Mouse (Mus musculus): ENCODE measurements around the gene Olfr124. TPM values are rescaled to one million over a fixed set of nuclear protein-coding genes. Genes with fewer than 3 reads are reported as not detected.

The Olfr124 gene
- polyA plus RNA-seq (2012; rRNA removed) (not detected in 2 replicates), polyA plus RNA-seq (2014; fragmentation: Nextera tagmentation; extraction: Ambion mirVana) (not detected in 2 replicates)

DNA sequence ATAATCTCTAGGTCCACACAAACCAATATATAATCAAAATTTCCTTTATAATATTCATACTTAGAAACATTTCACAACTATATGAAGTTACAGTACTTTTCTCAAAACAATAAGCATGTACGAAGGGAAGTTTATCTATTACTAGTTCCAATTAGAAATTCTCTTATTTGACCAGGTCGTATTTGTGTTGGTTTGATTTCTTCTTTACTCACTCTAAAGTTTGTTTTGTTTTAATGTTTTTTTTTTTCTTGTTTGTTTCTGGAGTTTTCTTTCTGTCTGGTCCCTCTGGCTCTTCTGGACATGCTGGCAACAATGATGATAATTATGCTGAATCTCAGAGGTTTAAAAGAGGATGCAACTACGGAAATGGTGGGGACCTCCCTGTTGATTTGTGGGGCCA is at the start of gene Olfr124:
Gene Olfr124 (plus strand): TSS at position 301 of the 400 bp plus-strand sequence.
- H3K4me3 ChIP-seq (ENCODE audit: insufficient read depth in 1 of 2, low read depth in 2 of 2, low read length in 2 of 2), result no peak within 1 kb of the TSS
- WGBS (ENCODE audit: insufficient replicate concordance), result 57% methylated on average over 3 of the region's 3 CpGs

DNA sequence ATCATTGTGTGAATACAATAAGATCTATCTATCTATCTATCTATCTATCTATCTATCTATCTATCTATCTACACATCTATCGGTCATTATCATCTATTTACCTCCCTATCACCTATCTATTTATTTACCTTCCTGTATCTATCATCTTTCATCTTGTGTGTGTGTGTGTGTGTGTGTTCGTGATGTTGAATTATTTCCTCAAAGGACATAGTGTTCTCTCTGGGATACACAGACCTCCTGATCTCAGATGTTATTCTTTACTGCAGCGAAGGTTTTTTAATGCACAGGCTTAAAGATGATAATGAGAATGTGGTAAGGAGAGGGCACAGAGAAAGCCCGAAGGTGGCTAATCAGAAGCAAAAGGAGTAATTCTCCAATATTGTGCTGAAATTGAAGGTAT is 31.4 kb upstream of the Olfr124 start, which contains the start of gene Olfr122:
Gene Olfr122 (plus strand): TSS at position 301 of the 400 bp plus-strand sequence.
- H3K36me3 ChIP-seq (replicated peaks; ENCODE audit: control insufficient read depth, insufficient read depth, low read depth), result no peaks in the 10 kb centered on the region

More for the DNA sequence above, at the start of gene Olfr124:
- Histone ChIP-seq H3K4me2 (ENCODE audit: low read depth) (no peak within 1 kb of the TSS), H3K36me3 (replicated peaks; ENCODE audit: control insufficient read depth, insufficient read depth, low read depth) (no peaks in the 10 kb centered on the region), H3K4me1 (replicated peaks; ENCODE audit: control insufficient read depth in 2 of 2, insufficient read depth in 2 of 2, low read length in 1 of 2) (no peaks in the 10 kb centered on the region), H3K9me3 (ENCODE audit: control insufficient read depth, low read length) (no peaks in the 10 kb centered on the region), H3K27me3 (ENCODE audit: control insufficient read depth, insufficient read depth, low read length) (no peaks in the 10 kb centered on the region), H3K9ac (replicated peaks) (no peak within 1 kb of the TSS), H3K27ac (no peak within 1 kb of the TSS)
- DNase-seq (ENCODE audit: low read depth in 3 of 3, low spot score in 3 of 3) (no peak), ATAC-seq (ENCODE audit: insufficient read depth) (no peak)
- TF ChIP-seq CTCF (IDR thresholded peaks at IDR 0.05; ENCODE audit: low read depth), result no peak
- no peak for TF ChIP-seq EP300 (IDR thresholded peaks at IDR 0.05; ENCODE audit: low read depth)

GRCm38 (mm10) chr17:37793229-37793628 is 6.5 kb upstream of the Olfr124 start, which contains the start of gene Olfr123:
Olfr123 (plus strand) TSS chr17:37793529.
- H3K27me3 ChIP-seq (ENCODE audit: control insufficient read depth, insufficient read depth, low read length), result no peaks in the 10 kb centered on the region
- WGBS (ENCODE audit: insufficient replicate concordance), result 62% methylated on average over 2 of the region's 2 CpGs
- no peak for ATAC-seq (ENCODE audit: insufficient read depth)
- no peak within 1 kb of the TSS for H3K4me3 ChIP-seq (ENCODE audit: insufficient read depth in 1 of 2, low read depth in 2 of 2, low read length in 2 of 2)
- H3K27ac ChIP-seq, result no peak within 1 kb of the TSS
- no peaks in the 10 kb centered on the region for H3K4me1 ChIP-seq (replicated peaks; ENCODE audit: control insufficient read depth in 2 of 2, insufficient read depth in 2 of 2, low read length in 1 of 2)
- TF ChIP-seq CTCF (IDR thresholded peaks at IDR 0.05; ENCODE audit: low read depth), result no peak
- no peak for TF ChIP-seq EP300 (IDR thresholded peaks at IDR 0.05; ENCODE audit: low read depth)
- H3K36me3 ChIP-seq (replicated peaks; ENCODE audit: control insufficient read depth, insufficient read depth, low read depth), result no peaks in the 10 kb centered on the region
- H3K9me3 ChIP-seq (ENCODE audit: control insufficient read depth, low read length), result no peaks in the 10 kb centered on the region
- no peak within 1 kb of the TSS for H3K4me2 ChIP-seq (ENCODE audit: low read depth)
- no peak within 1 kb of the TSS for H3K9ac ChIP-seq (replicated peaks)
- DNase-seq (ENCODE audit: low read depth in 3 of 3, low spot score in 3 of 3), result no peak

More for the DNA sequence above, 31.4 kb upstream of the Olfr124 start, which contains the start of gene Olfr122:
- no peak within 1 kb of the TSS for H3K27ac ChIP-seq
- no peak within 1 kb of the TSS for H3K9ac ChIP-seq (replicated peaks)
- H3K4me1 ChIP-seq (replicated peaks; ENCODE audit: control insufficient read depth in 2 of 2, insufficient read depth in 2 of 2, low read length in 1 of 2), result no peaks in the 10 kb centered on the region
- ATAC-seq (ENCODE audit: insufficient read depth) (no peak), DNase-seq (ENCODE audit: low read depth in 3 of 3, low spot score in 3 of 3) (no peak)
- 49% methylated on average over 4 of the region's 4 CpGs for WGBS (ENCODE audit: insufficient replicate concordance)
- no peaks in the 10 kb centered on the region for H3K9me3 ChIP-seq (ENCODE audit: control insufficient read depth, low read length)
- TF ChIP-seq EP300 (IDR thresholded peaks at IDR 0.05; ENCODE audit: low read depth) (no peak), CTCF (IDR thresholded peaks at IDR 0.05; ENCODE audit: low read depth) (no peak)
- H3K27me3 ChIP-seq (ENCODE audit: control insufficient read depth, insufficient read depth, low read length), result no peaks in the 10 kb centered on the region
- H3K4me2 ChIP-seq (ENCODE audit: low read depth), result no peak within 1 kb of the TSS
- H3K4me3 ChIP-seq (ENCODE audit: insufficient read depth in 1 of 2, low read depth in 2 of 2, low read length in 2 of 2), result no peak within 1 kb of the TSS

- DNase-seq (ENCODE audit: low read depth in 3 of 3, low spot score in 3 of 3) (no peak), ATAC-seq (ENCODE audit: insufficient read depth) (no peak)
- Histone ChIP-seq H3K4me1 (replicated peaks; ENCODE audit: control insufficient read depth in 2 of 2, insufficient read depth in 2 of 2, low read length in 1 of 2) (no peaks in the 10 kb centered on the region), H3K9me3 (ENCODE audit: control insufficient read depth, low read length) (no peaks in the 10 kb centered on the region), H3K4me2 (ENCODE audit: low read depth) (no peak within 1 kb of the TSS), H3K4me3 (ENCODE audit: insufficient read depth in 1 of 2, low read depth in 2 of 2, low read length in 2 of 2) (no peak within 1 kb of the TSS), H3K27me3 (ENCODE audit: control insufficient read depth, insufficient read depth, low read length) (no peaks in the 10 kb centered on the region), H3K36me3 (replicated peaks; ENCODE audit: control insufficient read depth, insufficient read depth, low read depth) (no peaks in the 10 kb centered on the region), H3K27ac (no peak within 1 kb of the TSS), H3K9ac (replicated peaks) (no peak within 1 kb of the TSS)
- TF ChIP-seq CTCF (IDR thresholded peaks at IDR 0.05; ENCODE audit: low read depth), result no peak
- no peak for TF ChIP-seq EP300 (IDR thresholded peaks at IDR 0.05; ENCODE audit: low read depth)
These were observed 33.0 kb downstream of the Olfr124 start, which contains the start of gene Olfr125 for GRCm38 (mm10) chr17:37832649-37833048. Olfr125 (plus strand) TSS chr17:37832949.

DNA sequence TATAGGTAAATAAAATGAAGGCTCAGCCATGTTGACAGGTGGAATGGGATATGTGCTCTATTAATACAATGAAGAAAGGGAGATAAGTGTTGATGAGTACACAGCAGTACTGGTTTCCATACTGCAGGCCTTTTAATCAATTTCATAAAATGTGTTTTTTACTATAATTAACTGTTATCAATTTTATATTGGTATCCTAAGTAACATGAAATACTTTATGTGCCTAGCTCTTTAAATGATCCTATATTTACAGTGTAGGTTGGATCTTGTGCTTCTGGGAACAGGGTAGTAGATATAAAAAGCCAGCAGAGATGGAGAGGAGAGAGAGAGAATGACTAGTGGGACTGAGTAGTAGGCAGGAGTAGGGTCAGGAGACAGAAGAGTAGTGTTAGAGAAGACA is 47.5 kb downstream of the Olfr124 start, which contains the start of gene Olfr126:
Gene Olfr126 (plus strand): TSS at position 301 of the 400 bp plus-strand sequence.
- TF ChIP-seq EP300 (IDR thresholded peaks at IDR 0.05; ENCODE audit: low read depth) (no peak), CTCF (IDR thresholded peaks at IDR 0.05; ENCODE audit: low read depth) (no peak)
- Histone ChIP-seq H3K4me1 (replicated peaks; ENCODE audit: control insufficient read depth in 2 of 2, insufficient read depth in 2 of 2, low read length in 1 of 2) (no peaks in the 10 kb centered on the region), H3K27me3 (ENCODE audit: control insufficient read depth, insufficient read depth, low read length) (no peaks in the 10 kb centered on the region), H3K9ac (replicated peaks) (no peak within 1 kb of the TSS), H3K36me3 (replicated peaks; ENCODE audit: control insufficient read depth, insufficient read depth, low read depth) (no peaks in the 10 kb centered on the region), H3K4me3 (ENCODE audit: insufficient read depth in 1 of 2, low read depth in 2 of 2, low read length in 2 of 2) (no peak within 1 kb of the TSS), H3K27ac (no peak within 1 kb of the TSS), H3K9me3 (ENCODE audit: control insufficient read depth, low read length) (no peaks in the 10 kb centered on the region), H3K4me2 (ENCODE audit: low read depth) (no peak within 1 kb of the TSS)
- no peak for ATAC-seq (ENCODE audit: insufficient read depth)
- DNase-seq (ENCODE audit: low read depth in 3 of 3, low spot score in 3 of 3), result no peak

Other genes with a start within 250 kb of the Olfr124 start
- gene Olfr112, start 230.4 kb upstream of the Olfr124 start, polyA plus RNA-seq (2012; rRNA removed), result not detected in 2 replicates
- gene Olfr112, start 230.4 kb upstream of the Olfr124 start, polyA plus RNA-seq (2014; fragmentation: Nextera tagmentation; extraction: Ambion mirVana), result not detected in 2 replicates
- gene Olfr113, start 222.2 kb upstream of the Olfr124 start, polyA plus RNA-seq (2012; rRNA removed), result not detected in 2 replicates
- not detected in 2 replicates for gene Olfr113, start 222.2 kb upstream of the Olfr124 start, polyA plus RNA-seq (2014; fragmentation: Nextera tagmentation; extraction: Ambion mirVana)
- not detected in 2 replicates for gene Olfr114, start 207.1 kb upstream of the Olfr124 start, polyA plus RNA-seq (2012; rRNA removed)
- not detected in 2 replicates for gene Olfr114, start 207.1 kb upstream of the Olfr124 start, polyA plus RNA-seq (2014; fragmentation: Nextera tagmentation; extraction: Ambion mirVana)
- not detected in 2 replicates for gene Olfr115, start 172.8 kb upstream of the Olfr124 start, polyA plus RNA-seq (2012; rRNA removed)
- gene Olfr115, start 172.8 kb upstream of the Olfr124 start, polyA plus RNA-seq (2014; fragmentation: Nextera tagmentation; extraction: Ambion mirVana), result not detected in 2 replicates
- not detected in 2 replicates for gene Olfr116, start 172.7 kb upstream of the Olfr124 start, polyA plus RNA-seq (2012; rRNA removed)
- not detected in 2 replicates for gene Olfr116, start 172.7 kb upstream of the Olfr124 start, polyA plus RNA-seq (2014; fragmentation: Nextera tagmentation; extraction: Ambion mirVana)
- gene Olfr117, start 136.1 kb upstream of the Olfr124 start, polyA plus RNA-seq (2012; rRNA removed), result not detected in 2 replicates
- not detected in 2 replicates for gene Olfr117, start 136.1 kb upstream of the Olfr124 start, polyA plus RNA-seq (2014; fragmentation: Nextera tagmentation; extraction: Ambion mirVana)
- gene Olfr118, start 132.9 kb upstream of the Olfr124 start, polyA plus RNA-seq (2012; rRNA removed), result not detected in 2 replicates
- gene Olfr118, start 132.9 kb upstream of the Olfr124 start, polyA plus RNA-seq (2014; fragmentation: Nextera tagmentation; extraction: Ambion mirVana), result not detected in 2 replicates
- gene Olfr119, start 103.3 kb upstream of the Olfr124 start, polyA plus RNA-seq (2012; rRNA removed), result not detected in 2 replicates
- gene Olfr119, start 103.3 kb upstream of the Olfr124 start, polyA plus RNA-seq (2014; fragmentation: Nextera tagmentation; extraction: Ambion mirVana), result not detected in 2 replicates
- gene Olfr120, start 78.1 kb upstream of the Olfr124 start, polyA plus RNA-seq (2012; rRNA removed), result not detected in 2 replicates
- gene Olfr120, start 78.1 kb upstream of the Olfr124 start, polyA plus RNA-seq (2014; fragmentation: Nextera tagmentation; extraction: Ambion mirVana), result not detected in 2 replicates
- not detected in 2 replicates for gene Olfr121, start 51.0 kb upstream of the Olfr124 start, polyA plus RNA-seq (2012; rRNA removed)
- not detected in 2 replicates for gene Olfr121, start 51.0 kb upstream of the Olfr124 start, polyA plus RNA-seq (2014; fragmentation: Nextera tagmentation; extraction: Ambion mirVana)
- gene Olfr122, start 31.3 kb upstream of the Olfr124 start, polyA plus RNA-seq (2012; rRNA removed), result not detected in 2 replicates
- gene Olfr122, start 31.3 kb upstream of the Olfr124 start, polyA plus RNA-seq (2014; fragmentation: Nextera tagmentation; extraction: Ambion mirVana), result not detected in 2 replicates
- gene Olfr123, start 6.4 kb upstream of the Olfr124 start, polyA plus RNA-seq (2012; rRNA removed), result not detected in 2 replicates
- not detected in 2 replicates for gene Olfr123, start 6.4 kb upstream of the Olfr124 start, polyA plus RNA-seq (2014; fragmentation: Nextera tagmentation; extraction: Ambion mirVana)
- not detected in 2 replicates for gene Olfr125, start 33.1 kb downstream of the Olfr124 start, polyA plus RNA-seq (2012; rRNA removed)
- gene Olfr125, start 33.1 kb downstream of the Olfr124 start, polyA plus RNA-seq (2014; fragmentation: Nextera tagmentation; extraction: Ambion mirVana), result not detected in 2 replicates
- not detected in 2 replicates for gene Olfr126, start 47.6 kb downstream of the Olfr124 start, polyA plus RNA-seq (2012; rRNA removed)
- gene Olfr126, start 47.6 kb downstream of the Olfr124 start, polyA plus RNA-seq (2014; fragmentation: Nextera tagmentation; extraction: Ambion mirVana), result not detected in 2 replicates
- not detected in 2 replicates for gene Olfr127, start 100.5 kb downstream of the Olfr124 start, polyA plus RNA-seq (2012; rRNA removed)
- gene Olfr127, start 100.5 kb downstream of the Olfr124 start, polyA plus RNA-seq (2014; fragmentation: Nextera tagmentation; extraction: Ambion mirVana), result not detected in 2 replicates
- gene Olfr128, start 120.7 kb downstream of the Olfr124 start, polyA plus RNA-seq (2012; rRNA removed), result not detected in 2 replicates
- not detected in 2 replicates for gene Olfr128, start 120.7 kb downstream of the Olfr124 start, polyA plus RNA-seq (2014; fragmentation: Nextera tagmentation; extraction: Ambion mirVana)
- not detected in 2 replicates for gene Olfr761, start 153.2 kb downstream of the Olfr124 start, polyA plus RNA-seq (2012; rRNA removed)
- gene Olfr761, start 153.2 kb downstream of the Olfr124 start, polyA plus RNA-seq (2014; fragmentation: Nextera tagmentation; extraction: Ambion mirVana), result not detected in 2 replicates

Measured in liver, embryonic 14.5 days (tissue).